Mouse (Mus musculus) kidney, embryonic 16.5 days (tissue): Measurements from ENCODE around the gene Fbxl20. TPM values are rescaled to one million over a fixed set of nuclear protein-coding genes. Genes with fewer than 3 reads are reported as not detected.

Experiments
- ATAC-seq: fragments of 200-750 bp; cut with Nextera tagmentation; 2 replicates; pipeline ENCODE4 v1.8.0; 2017; ENCODE audit warnings: moderate TSS enrichment; ENCODE audit not compliant: low FRiP score, low TSS enrichment
- H3K27ac ChIP-seq: fragments of 300-500 bp; sonication (generic); 2 replicates; pipeline ENCODE4 v1.5.1; 2014; ENCODE audit warnings: low read length
- H3K27me3 ChIP-seq: fragments of 300-500 bp; sonication (generic); 2 replicates; pipeline ENCODE4 v1.6.1; 2014; ENCODE audit warnings: low read length, control low read depth, mixed read lengths; ENCODE audit not compliant: insufficient read depth
- H3K36me3 ChIP-seq: fragments of 300-500 bp; sonication (generic); 2 replicates; pipeline ENCODE4 v1.6.1; 2014; ENCODE audit warnings: low read length, control low read depth, mixed read lengths; ENCODE audit not compliant: insufficient read depth
- H3K4me1 ChIP-seq: fragments of 300-500 bp; sonication (generic); 2 replicates; pipeline ENCODE4 v1.6.1; 2014; ENCODE audit warnings: low read length, control low read depth, mixed read lengths; ENCODE audit not compliant: insufficient read depth
- H3K4me2 ChIP-seq: fragments of 300-500 bp; sonication (generic); replicated peaks from 2 replicates; pipeline ENCODE4 v1.6.1; 2014; ENCODE audit warnings: low read depth, low read length
- H3K4me3 ChIP-seq: fragments of 300-500 bp; sonication (generic); 2 replicates; pipeline ENCODE4 v1.5.1; 2014; ENCODE audit warnings: mild to moderate bottlenecking, low read length
- H3K9ac ChIP-seq: fragments of 300-500 bp; sonication (generic); replicated peaks from 2 replicates; pipeline ENCODE4 v1.6.1; 2014; ENCODE audit warnings: low read length
- H3K9me3 ChIP-seq: fragments of 300-500 bp; sonication (generic); 2 replicates; pipeline ENCODE4 v1.6.1; 2016; ENCODE audit warnings: low read length, control low read depth
- WGBS: fragments of 180-500 bp; shearing (Covaris S2); extraction: QIAGEN DNeasy Blood & Tissue Kit; methylation state at CpG from one replicate; pipeline ENCODE4 v1.1.7; 2014; 5-methylcytosine and 5-hydroxymethylcytosine counted together
- polyA plus RNA-seq: library from polyadenylated mRNA; unstranded; fragments of >200 nt; fragmentation: Nextera tagmentation; extraction: Ambion mirVana; gene quantifications from 2 replicates; pipeline ENCODE4 v1.2.1, GENCODE M21; 2015

Gene Fbxl20
- polyA plus RNA-seq, 1 experiment from 2014 or later, result 20.0 TPM

GRCm38 (mm10) chr11:98052129-98052988, 97.8 kb downstream of the Fbxl20 start:
- WGBS, result under 1% methylated on average over 79 of the region's 83 CpGs
- Histone ChIP-seq H3K27me3 (peaks cover 24% of the 10 kb centered on the region), H3K4me2 (peak overlapping the region; percentile 68), H3K4me1 (peaks cover 31% of the 10 kb centered on the region), H3K9me3 (no peaks in the 10 kb centered on the region), H3K36me3 (no peaks in the 10 kb centered on the region), H3K9ac (peak overlapping the region; percentile 73), H3K27ac (no peak overlapping the region), H3K4me3 (peak overlapping the region; percentile 50)
- ATAC-seq, result peak; percentile 33

GRCm38 (mm10) chr11:98051611-98052128, 98.5 kb downstream of the Fbxl20 start:
- WGBS, result 3% methylated on average over 12 of the region's 12 CpGs

GRCm38 (mm10) chr11:98050940-98051339, 99.3 kb downstream of the Fbxl20 start:
- no peak for ATAC-seq
- Histone ChIP-seq H3K27me3 (peaks cover 24% of the 10 kb centered on the region), H3K36me3 (no peaks in the 10 kb centered on the region)

More at GRCm38 (mm10) chr11:98051611-98052128, 98.5 kb downstream of the Fbxl20 start:
- Histone ChIP-seq H3K27ac (no peak overlapping the region), H3K9me3 (no peaks in the 10 kb centered on the region), H3K4me1 (peaks cover 26% of the 10 kb centered on the region), H3K9ac (peak overlapping the region; percentile 73; the same call in 1 of the 2 replicates), H3K36me3 (no peaks in the 10 kb centered on the region), H3K27me3 (peaks cover 24% of the 10 kb centered on the region), H3K4me2 (peak overlapping the region; percentile 68), H3K4me3 (peak overlapping the region; percentile 50)
- ATAC-seq, result no peak

GRCm38 (mm10) chr11:98050520-98050815, 99.7 kb downstream of the Fbxl20 start:
- no peak overlapping the region for H3K4me2 ChIP-seq
- no peak overlapping the region for H3K27ac ChIP-seq
- peaks cover 26% of the 10 kb centered on the region for H3K4me1 ChIP-seq
- H3K36me3 ChIP-seq, result no peaks in the 10 kb centered on the region
- H3K9me3 ChIP-seq, result no peaks in the 10 kb centered on the region
- peaks cover 24% of the 10 kb centered on the region for H3K27me3 ChIP-seq
- no peak overlapping the region for H3K4me3 ChIP-seq
- no peak overlapping the region for H3K9ac ChIP-seq
- ATAC-seq, result no peak
- 16% methylated on average over 2 of the region's 2 CpGs for WGBS

More at GRCm38 (mm10) chr11:98050940-98051339, 99.3 kb downstream of the Fbxl20 start:
- Histone ChIP-seq H3K9ac (no peak overlapping the region), H3K4me2 (no peak overlapping the region), H3K27ac (no peak overlapping the region), H3K4me1 (peaks cover 26% of the 10 kb centered on the region), H3K9me3 (no peaks in the 10 kb centered on the region), H3K4me3 (no peak overlapping the region)
- WGBS, result 20% methylated on average over 1 of the region's 2 CpGs

- Histone ChIP-seq H3K27me3 (peaks cover 21% of the 10 kb centered on the region), H3K4me3 (no peak overlapping the region), H3K4me2 (no peak overlapping the region), H3K4me1 (peaks cover 26% of the 10 kb centered on the region), H3K9ac (no peak overlapping the region), H3K36me3 (no peaks in the 10 kb centered on the region), H3K9me3 (no peaks in the 10 kb centered on the region), H3K27ac (no peak overlapping the region)
- WGBS, result 57% methylated on average over 14 of the region's 14 CpGs
- no peak for ATAC-seq
Observed at GRCm38 (mm10) chr11:98049672-98050519, 100.3 kb downstream of the Fbxl20 start.

GRCm38 (mm10) chr11:98047745-98048144, 102.5 kb downstream of the Fbxl20 start:
- Histone ChIP-seq H3K4me2 (no peak overlapping the region), H3K4me1 (peaks cover 27% of the 10 kb centered on the region), H3K9ac (no peak overlapping the region), H3K36me3 (no peaks in the 10 kb centered on the region), H3K4me3 (no peak overlapping the region), H3K27me3 (peaks cover 16% of the 10 kb centered on the region), H3K27ac (no peak overlapping the region), H3K9me3 (no peaks in the 10 kb centered on the region)
- no peak for ATAC-seq
- WGBS, result 73% methylated on average over 4 of the region's 4 CpGs

GRCm38 (mm10) chr11:98046466-98046865, 103.7 kb downstream of the Fbxl20 start:
- no peak overlapping the region for H3K4me3 ChIP-seq
- no peaks in the 10 kb centered on the region for H3K9me3 ChIP-seq
- no peaks in the 10 kb centered on the region for H3K36me3 ChIP-seq
- H3K9ac ChIP-seq, result no peak overlapping the region
- H3K27me3 ChIP-seq, result peaks cover 4% of the 10 kb centered on the region; the same call in 1 of the 2 replicates
- no peak overlapping the region for H3K4me2 ChIP-seq
- ATAC-seq, result no peak
- 56% methylated on average over 1 of the region's 1 CpGs for WGBS
- H3K27ac ChIP-seq, result no peak overlapping the region
- peaks cover 14% of the 10 kb centered on the region for H3K4me1 ChIP-seq

GRCm38 (mm10) chr11:98045596-98045995, 104.6 kb downstream of the Fbxl20 start:
- no peak overlapping the region for H3K4me3 ChIP-seq
- no peaks in the 10 kb centered on the region for H3K9me3 ChIP-seq
- no peak overlapping the region for H3K27ac ChIP-seq
- H3K4me2 ChIP-seq, result no peak overlapping the region
- H3K36me3 ChIP-seq, result no peaks in the 10 kb centered on the region
- no peaks in the 10 kb centered on the region for H3K27me3 ChIP-seq
- WGBS, result 72% methylated on average over 4 of the region's 4 CpGs
- no peak for ATAC-seq
- H3K9ac ChIP-seq, result no peak overlapping the region
- peaks cover 17% of the 10 kb centered on the region; the same call in 1 of the 2 replicates for H3K4me1 ChIP-seq

GRCm38 (mm10) chr11:98044074-98044473, 106.1 kb downstream of the Fbxl20 start:
- no peak overlapping the region for H3K4me3 ChIP-seq
- no peak overlapping the region for H3K9ac ChIP-seq
- peaks cover 10% of the 10 kb centered on the region; the same call in 1 of the 2 replicates for H3K4me1 ChIP-seq
- no peak overlapping the region for H3K27ac ChIP-seq
- no peaks in the 10 kb centered on the region for H3K36me3 ChIP-seq
- no peaks in the 10 kb centered on the region for H3K27me3 ChIP-seq
- WGBS, result 56% methylated on average over 5 of the region's 5 CpGs
- H3K9me3 ChIP-seq, result no peaks in the 10 kb centered on the region
- no peak for ATAC-seq
- H3K4me2 ChIP-seq, result no peak overlapping the region
